Mouse (Mus musculus) left cerebral cortex, adult 11 months (tissue): ENCODE data around the gene Palld.
A peak's percentile ranks its signal among the peaks of the same experiment; 100 is the strongest.

Source experiments
- DNase-seq: peaks from one replicate; pipeline ENCODE4 v3.0.0; 2022; ENCODE audit warnings: low spot score

The Palld gene

DNA sequence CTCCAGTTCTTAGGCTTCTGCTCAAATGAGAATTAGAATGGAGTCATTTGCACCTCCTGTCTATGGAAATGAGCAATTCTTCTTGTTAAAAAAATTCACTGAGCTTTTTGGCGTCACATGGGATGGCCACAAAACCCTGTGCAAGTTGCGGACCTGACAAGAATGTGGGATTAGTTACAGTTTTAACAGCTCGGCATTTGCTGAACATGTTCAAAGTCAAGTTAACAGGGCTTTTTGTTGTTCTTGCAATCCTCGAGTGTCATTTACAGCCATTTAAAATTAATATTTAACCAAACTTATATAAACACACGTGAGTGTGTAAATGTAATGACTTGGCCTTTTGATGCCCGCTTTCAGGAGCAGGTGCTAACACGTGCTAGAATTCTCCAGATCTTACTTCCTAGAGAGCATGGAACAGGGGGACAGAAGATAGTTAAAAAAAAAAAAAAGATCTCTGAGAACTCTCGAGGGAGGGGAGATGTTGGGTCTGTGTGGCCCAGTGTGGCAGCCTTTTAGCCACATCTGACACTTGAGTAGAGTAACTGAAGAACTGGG, 276.8 kb downstream of the Palld start:
- no peak for DNase-seq

DNA sequence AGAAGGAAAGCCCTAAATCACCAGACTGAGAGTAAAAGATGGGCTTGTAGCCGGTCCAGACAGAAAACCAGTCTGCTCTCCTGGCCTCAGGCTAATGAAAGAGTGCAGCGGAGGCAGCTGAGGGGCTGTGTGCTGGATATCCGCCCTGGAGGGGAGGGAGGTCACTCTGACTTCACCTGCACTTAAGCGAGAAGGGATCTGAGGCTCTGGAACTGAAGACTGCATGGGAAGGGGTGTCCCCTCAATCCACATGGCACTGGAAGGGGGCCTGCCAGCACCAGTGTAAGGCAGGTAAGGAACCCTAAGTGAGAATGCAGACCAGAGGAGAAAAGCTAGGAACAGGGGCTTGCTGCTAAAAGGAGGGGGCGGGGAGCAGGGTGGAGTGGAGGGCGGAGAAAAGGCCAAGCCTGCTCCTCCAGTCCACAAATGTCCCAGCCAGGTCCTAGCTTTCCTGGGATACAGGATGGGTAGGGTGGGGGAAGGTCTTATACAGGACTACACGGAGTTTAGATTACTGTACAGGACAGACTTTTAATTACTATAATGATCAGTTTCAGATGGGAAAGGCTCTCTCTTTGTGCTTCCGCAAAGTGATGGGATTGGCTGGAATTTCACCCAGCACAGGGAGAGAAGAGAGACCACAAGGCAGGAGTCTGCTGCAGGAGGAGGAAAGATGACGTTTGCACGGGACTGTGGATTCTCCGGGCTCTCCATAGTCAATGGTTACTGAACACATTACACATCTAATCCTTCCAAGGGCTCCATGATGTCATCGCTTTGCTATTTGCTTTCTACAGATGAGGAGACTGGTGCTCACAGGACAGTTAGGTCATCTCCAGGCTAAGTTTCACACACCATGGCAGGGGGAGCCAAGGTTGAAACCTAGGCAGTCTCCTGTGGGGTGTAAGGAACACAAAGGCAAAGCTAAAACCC, 278.7 kb downstream of the Palld start:
- DNase-seq = no peak

DNA sequence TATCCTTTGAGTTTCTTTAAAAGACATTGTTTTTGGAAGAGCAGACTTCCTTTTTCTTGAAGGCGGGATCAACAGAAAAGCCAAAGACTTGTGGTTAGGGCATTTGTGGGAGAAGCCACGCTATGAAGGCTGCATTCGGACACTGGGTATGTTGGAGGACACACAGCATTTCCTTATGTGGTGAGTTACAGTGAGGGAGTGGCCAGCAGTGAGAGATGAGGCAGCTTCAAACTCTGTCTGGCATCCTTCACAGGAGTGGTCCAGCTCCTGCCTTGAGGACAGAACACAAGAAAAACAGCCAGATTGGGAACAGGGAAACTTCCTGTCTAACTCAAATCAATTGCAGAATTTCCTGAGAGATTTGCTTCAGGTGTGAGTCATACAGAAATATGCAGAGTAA, 281.2 kb downstream of the Palld start:
- DNase-seq = no peak

DNA sequence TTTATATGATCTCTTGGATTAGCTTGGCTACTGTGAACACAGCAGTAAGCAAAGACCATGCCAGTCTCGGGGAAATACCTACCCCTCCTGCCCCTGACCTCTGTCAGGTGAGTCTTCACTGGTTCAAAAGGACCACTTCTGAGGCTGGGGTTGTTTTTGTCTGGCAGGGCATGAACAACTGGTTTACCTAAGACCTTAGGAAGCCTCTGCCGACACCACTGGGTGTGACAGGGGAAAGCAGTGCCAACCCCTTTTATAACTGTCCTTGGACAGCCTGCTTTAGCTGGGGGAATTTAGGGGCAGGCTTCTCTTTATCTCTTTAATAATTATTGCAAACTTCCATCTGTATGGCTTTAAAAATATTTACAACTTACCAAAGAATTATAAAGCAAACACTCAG, 284.8 kb downstream of the Palld start:
- DNase-seq = no peak

DNA sequence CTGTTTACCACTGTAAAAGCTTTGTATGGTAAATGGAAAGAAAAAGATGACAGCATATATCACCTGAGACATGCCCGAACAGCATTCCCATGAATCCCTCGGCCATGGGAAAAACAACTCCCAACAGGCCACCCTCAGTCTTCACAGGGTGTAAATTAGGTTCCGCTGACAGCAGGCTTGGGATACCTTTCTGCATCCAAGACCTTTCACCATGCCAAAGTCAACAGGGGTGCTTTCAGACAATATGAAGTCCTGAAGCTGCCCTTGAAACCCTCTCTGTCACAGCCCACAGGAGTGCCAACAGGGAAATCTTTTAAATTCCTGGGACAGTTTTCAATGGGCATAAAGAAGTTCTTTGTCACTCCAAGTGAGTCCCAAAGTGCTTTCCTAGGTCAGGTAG, 285.4 kb downstream of the Palld start:
- DNase-seq = no peak

DNA sequence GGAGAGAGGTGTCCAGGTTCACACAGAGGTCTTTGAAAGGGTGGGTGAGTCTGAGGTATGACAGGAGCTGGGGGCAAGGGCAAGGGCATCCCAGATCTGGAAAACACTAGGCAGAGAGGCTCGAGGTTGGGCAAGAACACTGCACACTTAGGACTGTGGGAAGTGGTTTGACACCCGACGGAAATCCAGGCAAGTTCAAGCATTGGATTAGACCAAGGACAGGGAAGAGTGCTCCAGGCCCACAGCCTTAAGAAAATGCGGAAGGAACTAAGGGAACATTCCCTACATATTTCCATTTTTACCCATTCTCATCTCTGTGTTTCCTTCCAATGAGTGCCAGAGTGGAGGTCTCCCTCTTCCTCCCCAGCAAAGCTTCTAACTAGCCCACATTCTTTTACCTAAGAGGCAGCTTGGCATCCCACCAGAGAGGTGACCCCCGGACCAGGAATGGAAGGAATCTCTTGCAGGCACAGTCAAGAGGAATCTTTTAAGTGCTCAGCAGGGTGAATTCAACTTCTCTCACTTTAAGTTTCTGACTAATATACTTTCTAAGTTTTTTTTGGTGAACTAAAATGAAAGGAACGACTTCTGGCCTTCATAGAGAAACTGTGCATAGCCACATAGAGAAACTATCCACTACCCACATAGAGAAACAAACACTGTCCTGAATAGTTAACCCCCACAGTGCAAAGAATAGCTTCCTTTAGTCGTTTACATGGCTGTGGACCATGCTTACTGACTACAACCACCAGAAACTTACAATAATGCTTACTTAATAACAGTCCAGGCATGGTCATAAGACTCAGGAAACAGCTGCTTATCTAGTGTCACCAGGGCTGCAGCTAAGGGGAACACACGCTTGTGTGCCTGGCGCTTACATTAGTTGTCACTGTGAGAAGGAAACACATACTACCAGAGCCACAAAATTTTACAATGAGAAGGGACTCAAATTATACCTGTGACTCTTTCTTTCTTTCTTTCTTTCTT, 286.5 kb downstream of the Palld start:
- no peak for DNase-seq

DNA sequence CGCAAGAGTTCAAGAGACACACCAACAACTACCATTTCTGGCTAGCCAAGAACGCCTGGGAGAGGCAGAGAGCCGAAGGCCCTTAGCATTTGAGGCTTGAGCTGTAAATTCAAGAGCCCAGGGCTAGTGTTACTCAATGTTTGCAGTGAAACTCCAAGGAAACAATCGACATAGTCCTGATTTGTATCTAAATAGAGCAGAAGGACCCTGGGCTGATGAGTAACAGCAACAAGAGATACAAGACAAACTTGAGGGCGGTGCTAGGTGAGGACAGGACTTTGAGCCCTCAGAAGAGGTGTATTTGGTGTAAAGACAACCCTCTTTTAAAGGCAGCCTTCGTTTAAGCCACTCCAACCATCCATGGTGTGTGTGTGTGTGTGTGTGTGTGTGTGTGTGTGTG, 290.7 kb downstream of the Palld start:
- DNase-seq = no peak

DNA sequence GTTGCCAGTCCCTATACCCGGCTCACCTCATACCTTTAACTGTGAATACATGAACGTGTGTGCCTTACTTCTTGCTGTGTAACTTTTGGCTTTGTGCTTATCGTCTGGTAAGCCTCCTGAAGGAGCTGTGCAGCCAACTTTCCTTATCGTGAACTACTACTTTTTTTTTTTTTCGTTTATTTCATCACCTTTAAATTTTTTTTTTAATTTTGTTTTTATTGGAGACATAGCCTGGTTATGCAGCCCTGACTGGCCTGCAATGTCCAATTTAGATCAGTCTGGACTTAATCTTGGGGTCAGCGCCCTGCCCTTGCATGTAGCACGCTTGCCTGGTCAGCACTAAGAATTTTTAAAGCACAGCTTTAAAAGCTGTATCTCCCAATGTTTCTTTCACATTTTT, 291.4 kb downstream of the Palld start:
- DNase-seq = no peak

DNA sequence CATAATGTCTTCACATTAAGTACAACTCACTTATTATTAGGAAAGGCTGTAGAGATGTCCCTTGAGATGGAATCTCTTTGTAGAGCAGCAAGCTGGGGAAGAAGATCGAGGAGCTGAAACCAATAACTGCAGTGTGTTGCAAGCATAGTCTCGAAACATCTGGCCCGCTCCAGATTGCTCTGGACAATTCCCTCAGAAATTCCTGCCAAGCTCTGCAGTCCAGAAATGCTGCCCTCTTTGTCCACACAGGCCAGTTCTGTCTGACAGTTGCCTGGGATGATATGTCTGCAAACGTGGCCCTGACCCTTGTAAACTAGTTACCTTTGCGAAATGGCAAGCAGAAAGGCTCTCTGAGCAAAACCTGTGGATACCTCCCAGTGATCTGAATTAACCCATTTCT, 291.9 kb downstream of the Palld start:
- no peak for DNase-seq

DNA sequence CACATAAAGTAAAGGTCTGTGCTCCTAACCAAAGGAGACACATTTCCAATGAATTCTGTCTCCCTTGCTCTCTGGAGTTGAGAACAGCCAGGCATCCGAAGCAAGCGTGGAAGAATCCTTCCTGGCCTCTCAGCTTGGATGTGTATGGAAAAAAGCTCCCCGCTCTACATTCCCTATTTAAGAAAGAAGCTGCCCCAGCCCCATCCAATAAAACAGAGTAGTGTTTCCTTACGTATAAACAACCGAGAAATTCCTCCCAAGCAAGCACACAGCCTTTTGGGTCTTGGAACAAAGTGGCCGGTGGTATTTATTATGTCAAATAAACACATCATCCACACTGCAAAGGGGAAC, 295.1 kb downstream of the Palld start:
- no peak for DNase-seq

DNA sequence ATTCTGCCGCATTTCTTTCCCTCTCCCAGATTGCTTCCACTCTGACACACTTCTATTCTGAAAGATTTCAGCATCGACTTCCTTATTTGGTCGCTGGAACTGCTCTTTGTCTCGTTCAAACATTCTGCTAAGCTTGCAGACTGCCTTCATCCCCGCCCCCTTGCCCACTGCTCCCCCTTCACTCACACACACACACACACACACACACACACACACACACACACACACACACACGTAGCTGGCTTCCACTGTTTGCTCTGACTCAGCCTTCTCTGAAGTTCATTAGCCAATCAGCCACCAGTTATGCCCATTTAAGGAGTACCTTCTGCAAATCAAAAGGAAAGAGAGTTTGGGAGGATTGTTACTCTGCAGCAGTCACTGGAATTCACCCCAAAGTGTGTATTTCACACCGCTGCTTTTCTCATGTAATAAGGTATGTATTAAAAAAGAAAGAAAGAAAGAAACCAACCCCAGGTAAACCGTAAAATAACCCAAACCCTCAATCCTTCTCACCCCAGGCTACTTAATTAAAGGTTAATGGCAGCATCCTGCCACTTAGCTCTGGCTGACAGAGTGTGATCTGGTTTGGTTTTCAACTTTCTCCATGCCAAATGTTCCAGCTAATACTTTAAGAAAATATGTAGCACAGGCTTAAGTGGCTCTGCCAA, 295.6 kb downstream of the Palld start:
- peak; percentile 13 for DNase-seq

DNA sequence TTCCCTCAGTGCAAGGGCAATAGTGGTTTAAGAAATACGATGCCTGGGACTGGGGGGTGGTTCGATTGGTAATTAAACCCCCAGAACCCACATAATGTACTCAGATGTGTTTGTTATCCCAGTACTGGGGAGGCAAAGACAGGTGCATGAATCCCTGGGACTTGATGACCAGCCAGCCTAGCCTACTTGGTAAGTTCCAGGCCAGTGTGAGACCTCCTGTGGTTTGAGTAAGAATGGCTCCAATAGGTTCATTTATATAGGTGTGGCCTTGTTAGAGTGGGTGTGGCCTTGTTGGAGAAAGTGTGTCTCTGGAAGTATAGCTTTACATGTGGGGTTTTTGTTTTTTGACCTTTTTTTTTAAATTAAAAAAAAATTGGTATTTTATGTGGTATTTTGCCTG, 297.6 kb downstream of the Palld start:
- DNase-seq = no peak

DNA sequence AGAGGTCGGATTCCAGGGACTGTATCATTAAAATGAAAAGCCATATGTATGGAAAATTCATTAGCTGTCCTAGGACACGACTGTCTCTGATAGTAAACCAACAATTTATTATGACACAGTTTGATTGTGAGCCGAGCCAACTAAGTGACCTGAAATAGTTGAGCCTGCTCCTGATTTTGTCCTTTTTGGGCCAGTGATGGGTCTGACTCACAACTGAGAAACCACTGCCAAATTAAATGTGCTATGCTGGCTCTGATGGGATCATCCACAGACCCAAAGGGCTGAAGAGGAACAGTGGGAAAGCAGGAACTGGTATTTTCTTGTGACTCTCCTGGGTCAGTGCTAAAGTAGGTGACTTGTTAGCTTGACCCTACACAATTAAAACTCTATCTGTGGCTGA, 305.6 kb downstream of the Palld start:
- no peak for DNase-seq

DNA sequence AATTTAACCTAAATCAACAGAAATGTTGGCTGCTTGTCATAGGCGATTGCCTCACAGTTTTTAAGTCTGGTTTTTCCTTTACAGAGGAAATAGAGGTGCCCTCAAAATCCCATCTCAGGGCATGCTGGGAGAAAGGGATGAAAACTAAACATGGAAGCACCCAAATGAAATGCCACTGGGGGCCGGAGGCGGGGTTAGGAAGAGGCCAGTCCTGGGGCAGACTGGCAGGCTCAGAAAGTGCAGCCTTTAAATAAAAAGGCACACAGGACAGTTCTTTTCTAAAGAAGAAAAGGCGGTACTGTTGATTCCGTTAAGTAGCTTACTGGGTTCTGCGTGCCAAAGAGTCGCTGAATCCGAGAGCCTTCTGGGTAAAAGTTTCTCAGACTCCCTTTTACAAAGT, 311.0 kb downstream of the Palld start:
- DNase-seq = no peak

DNA sequence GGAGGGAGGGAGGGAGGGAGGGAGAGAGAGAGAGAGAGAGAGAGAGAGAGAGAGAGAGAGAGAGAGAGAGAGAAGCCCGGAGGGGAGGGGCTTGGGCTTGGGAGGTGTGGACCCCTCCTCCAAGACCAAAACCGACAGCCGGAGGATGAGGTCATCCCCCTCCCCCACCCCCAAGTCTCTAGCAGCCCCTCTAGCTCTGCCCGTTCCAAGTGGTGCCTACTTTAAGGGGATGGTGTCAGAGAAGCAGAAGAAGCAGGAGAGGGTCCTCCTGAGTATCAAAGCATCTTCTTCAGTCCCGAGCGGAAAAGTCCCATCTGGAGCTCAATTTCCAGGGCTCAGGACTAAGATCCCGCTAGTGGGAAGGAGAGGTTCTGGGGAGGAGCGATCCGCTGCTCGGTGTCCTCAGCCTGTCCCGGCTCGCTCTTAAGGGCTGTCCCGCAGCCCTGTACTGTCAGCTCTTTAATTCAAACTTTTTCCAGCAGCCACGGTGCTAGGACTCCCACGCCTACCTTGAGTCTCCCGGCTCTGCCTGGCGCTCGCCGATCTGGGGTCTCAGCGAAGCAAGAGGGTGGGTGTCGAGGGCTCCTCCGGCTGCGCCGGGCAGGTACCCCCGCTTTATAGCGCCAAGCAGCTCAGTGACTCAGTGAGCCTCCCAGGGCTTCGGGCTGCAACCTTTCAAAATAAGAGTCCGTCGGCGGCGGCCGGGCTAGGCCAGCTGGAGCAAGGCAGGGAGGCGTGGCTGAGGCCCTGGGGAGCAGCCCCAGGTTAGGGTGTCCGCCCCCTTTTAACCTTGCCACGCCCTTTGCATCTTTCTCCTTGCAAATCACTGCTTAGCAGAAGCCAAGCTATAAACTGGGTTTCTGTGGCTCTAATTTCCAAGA, 311.7 kb downstream of the Palld start:
- DNase-seq = no peak

DNA sequence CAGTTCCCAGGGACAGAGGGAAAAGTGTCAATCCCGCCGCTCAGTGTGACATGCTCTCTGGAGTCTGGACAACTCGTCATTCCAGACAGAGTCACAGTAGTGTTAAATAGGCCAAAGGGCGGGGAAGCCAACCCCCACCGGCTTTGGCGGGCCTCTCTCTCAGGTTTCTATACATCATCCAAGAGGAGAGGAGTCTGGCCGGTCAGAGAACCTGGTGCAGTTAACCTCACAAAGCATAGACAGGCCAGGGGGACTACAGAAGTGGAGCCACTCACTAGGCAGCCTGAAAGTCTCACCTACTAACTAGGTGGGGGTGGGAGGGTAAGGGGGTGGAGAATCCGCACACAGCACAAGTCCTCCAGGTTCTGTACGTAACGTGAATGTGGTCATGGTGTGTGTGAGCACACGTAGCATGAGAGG, 312.5 kb downstream of the Palld start:
- DNase-seq = no peak

DNA sequence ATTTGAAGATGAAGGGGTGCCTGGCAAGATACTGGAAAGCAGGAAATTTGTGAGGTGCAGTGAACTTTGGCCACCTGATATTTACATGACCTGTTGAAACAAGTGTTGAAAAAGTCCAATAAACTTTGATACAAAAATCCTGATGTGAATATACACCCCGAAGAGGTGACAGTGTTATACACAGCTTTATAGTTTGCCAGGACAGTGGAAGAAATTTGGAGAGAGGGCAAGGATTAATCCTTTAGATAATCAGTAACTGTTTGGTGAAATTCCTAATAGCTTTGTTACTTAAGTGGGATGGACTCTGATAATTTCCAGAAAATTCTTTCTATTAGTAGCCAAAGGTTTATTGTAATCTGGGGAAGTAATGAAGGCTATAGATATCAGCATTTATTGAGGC, 314.2 kb downstream of the Palld start:
- no peak for DNase-seq

DNA sequence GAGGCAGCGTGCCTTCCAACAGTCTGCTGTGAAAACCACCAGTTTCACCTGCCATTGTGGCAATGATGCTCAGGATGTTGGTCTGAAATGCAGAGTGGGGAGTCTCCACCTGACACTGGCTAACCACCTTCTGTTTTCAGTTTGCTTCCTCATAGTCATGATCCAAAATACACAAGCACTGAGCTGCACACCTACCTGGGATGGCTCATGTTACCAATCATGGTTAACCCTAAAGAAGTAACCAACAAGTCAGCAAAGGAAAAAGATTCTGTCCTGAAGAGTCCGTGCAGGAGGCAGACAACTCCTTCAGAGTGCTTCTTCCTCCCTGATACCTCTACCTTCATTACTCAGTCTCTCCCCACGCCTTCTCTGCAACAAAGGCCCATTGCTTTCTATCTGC, 314.8 kb downstream of the Palld start:
- DNase-seq = no peak

DNA sequence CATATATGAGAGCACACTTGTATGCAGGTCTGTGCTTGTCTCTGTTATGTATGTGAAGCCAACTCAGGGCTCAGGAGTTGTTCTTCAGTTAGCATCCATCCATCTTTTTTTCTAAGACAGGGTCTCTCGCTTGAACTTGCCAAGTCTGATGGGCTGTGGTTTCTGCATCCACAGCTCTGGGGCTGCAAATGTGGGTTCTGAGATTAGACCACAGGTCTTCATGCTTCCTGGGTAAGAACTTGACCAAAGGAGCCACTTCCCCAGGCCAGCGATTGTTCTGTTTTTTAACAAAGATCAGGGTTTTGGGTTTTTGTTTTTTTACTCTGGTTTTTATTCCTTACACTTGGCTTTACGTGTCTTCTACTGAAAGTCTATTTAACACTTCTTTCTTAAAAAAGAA, 316.0 kb downstream of the Palld start:
- no peak for DNase-seq

DNA sequence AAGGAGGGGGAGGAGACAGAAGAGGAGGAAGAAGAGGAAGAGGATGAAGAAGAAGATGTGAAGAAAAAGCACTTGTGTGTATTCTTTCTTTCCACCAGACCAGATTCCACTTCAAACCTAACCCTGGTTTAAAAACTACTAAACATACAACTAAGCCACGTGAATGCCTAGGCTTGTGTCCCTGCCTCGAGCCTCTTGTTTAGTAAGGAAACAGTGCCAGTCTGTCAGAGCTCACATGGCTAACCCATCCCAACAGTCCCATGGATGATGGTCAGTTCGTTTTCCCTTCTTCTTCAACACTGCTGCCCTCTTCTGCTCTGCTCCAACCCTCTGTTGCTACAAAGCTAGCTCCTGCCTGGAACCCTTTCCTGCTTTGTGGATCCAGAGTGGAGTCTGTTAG, 316.7 kb downstream of the Palld start:
- DNase-seq = no peak

DNA sequence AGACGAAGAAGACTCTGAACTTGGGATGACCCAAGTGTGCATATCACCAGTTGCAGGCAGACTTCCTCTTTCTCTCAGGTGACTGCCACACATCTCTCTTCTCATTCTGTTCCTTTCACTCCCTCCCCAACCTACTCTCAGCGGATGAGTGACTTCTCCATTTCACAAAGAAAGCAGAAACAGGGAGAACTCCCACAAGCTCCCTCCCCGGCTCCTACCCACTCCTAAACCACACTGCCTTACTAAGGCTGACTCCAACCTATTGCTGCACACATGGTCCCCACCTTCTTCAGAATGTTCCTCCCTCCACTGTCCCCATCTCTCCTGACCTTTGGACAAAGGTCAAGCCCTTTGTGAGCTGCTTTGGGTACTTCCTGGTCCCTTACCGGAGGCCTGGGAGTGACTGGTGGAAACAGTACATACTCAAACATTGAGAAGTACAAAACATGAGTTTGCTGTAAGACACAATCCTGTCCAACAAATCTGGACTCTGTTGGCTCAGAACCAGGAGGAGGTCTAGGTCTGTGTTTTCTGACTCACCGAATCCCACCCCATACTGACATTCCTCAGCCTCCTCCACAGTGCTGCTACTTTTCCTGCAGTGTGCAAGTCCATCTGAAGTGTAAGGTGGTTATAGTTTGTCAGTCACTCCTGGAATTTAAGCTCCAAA, 317.6 kb downstream of the Palld start:
- DNase-seq = no peak
